Comparison of ENCODE assay signal across 29 mouse cellular contexts in the genomic region with DNA sequence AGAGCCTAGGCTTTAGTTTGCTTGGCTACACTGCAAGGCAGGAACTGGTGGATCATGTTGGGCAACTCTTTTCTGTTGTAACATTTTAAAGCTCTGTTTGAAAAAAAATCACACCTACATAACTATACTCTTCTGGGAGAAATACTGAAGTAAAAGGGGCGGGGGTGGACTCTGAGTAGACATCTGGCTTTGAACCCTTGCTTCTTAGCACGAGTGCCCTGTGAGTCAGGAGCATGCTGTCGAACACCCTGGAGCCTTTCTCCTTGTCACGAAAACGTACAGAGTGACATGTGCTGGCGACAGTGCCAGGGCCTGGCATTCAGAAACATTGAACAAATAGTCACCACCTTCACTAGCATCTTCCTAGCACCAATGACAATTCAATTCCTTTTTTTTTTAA. TPM values are rescaled to one million over a fixed set of nuclear protein-coding genes. Genes with fewer than 3 reads are reported as not detected.
DNase-seq lines count a peak whose midpoint lies in the region; ATAC-seq and TF ChIP-seq lines count a peak whose summit lies in the region.
"Had no signal": no experiment of that assay in that cellular context is flagged by ENCODE, and none has a peak within 500 bp of the region (broad histone marks: within the 10 kb centered on the region; RNA-seq: fewer than 3 reads in every experiment).

No protein-coding gene starts in this region.

- no peak for ATAC-seq in midbrain, embryonic 11.5 days (ENCODE audit: low FRiP score)
- ATAC-seq in midbrain, embryonic 14.5 days (ENCODE audit: low FRiP score, low TSS enrichment), result no peak
- ATAC-seq in megakaryocyte, adult 5-6 weeks (ENCODE audit: poor library complexity, severe bottlenecking), result 0 out of 2 replicates have a peak, but pooled peaks have one; percentile 31
- no peak for ATAC-seq in midbrain, postnatal 0 days (ENCODE audit: low FRiP score)
- ATAC-seq: CD4-positive, CD25-positive, alpha-beta regulatory T cell, adult 4 months; forebrain, embryonic 14.5 days; hindbrain, embryonic 16.5 days; midbrain, embryonic 13.5 days had no signal

- no peak for TF ChIP-seq CTCF in layer of hippocampus, adult 2 months (conservative IDR thresholded peaks at IDR 0.05)
- TF ChIP-seq CTCF in midbrain, postnatal 0 days (IDR thresholded peaks at IDR 0.05), result no peak

- no peaks in the 10 kb centered on the region for H3K9me3 ChIP-seq in midbrain, embryonic 11.5 days (ENCODE audit: control insufficient read depth, low read length)
- no peaks in the 10 kb centered on the region for H3K9me3 ChIP-seq in midbrain, embryonic 14.5 days (ENCODE audit: control insufficient read depth, low read length)
- no peaks in the 10 kb centered on the region for H3K9me3 ChIP-seq in midbrain, postnatal 0 days (ENCODE audit: low read length)
- H3K9me3 ChIP-seq: embryonic facial prominence, embryonic 10.5 days; embryonic facial prominence, embryonic 15.5 days; heart, embryonic 10.5 days; heart, embryonic 15.5 days; kidney, embryonic 15.5 days; liver, embryonic 13.5 days; megakaryocyte, embryonic 14.5 days; midbrain, embryonic 13.5 days; neural tube, embryonic 15.5 days had no signal

- no peak overlapping the region for H3K4me2 ChIP-seq in midbrain, embryonic 11.5 days
- no peak overlapping the region for H3K4me2 ChIP-seq in midbrain, embryonic 14.5 days (ENCODE audit: low read length)
- H3K4me2 ChIP-seq in midbrain, postnatal 0 days (ENCODE audit: low read depth, low read length, poor library complexity, severe bottlenecking), result no peak overlapping the region
- H3K4me2 ChIP-seq: embryonic facial prominence, embryonic 15.5 days; heart, embryonic 15.5 days; kidney, embryonic 15.5 days; liver, embryonic 13.5 days; midbrain, embryonic 13.5 days; neural tube, embryonic 15.5 days had no signal

- no peaks in the 10 kb centered on the region for H3K36me3 ChIP-seq in midbrain, embryonic 11.5 days (ENCODE audit: control insufficient read depth, insufficient read depth, low read length)
- H3K36me3 ChIP-seq in midbrain, embryonic 14.5 days (ENCODE audit: control insufficient read depth, insufficient read depth, low read length), result 0 out of 2 replicates have a peak, but pooled peaks cover 4% of the 10 kb centered on the region
- peaks cover 9% of the 10 kb centered on the region; the same call in 1 of the 2 replicates for H3K36me3 ChIP-seq in midbrain, postnatal 0 days (ENCODE audit: insufficient read depth, low read length)
- H3K36me3 ChIP-seq: liver, embryonic 13.5 days; neural tube, embryonic 15.5 days had no signal

- peak overlapping the region; percentile 59 for H3K27ac ChIP-seq in layer of hippocampus, adult 2 months
- no peak overlapping the region for H3K27ac ChIP-seq in midbrain, embryonic 11.5 days (ENCODE audit: low read depth, low read length)
- H3K27ac ChIP-seq in midbrain, embryonic 14.5 days (replicated peaks; ENCODE audit: low read depth, low read length), result no peak overlapping the region
- H3K27ac ChIP-seq in midbrain, postnatal 0 days (ENCODE audit: low read depth, low read length), result no peak overlapping the region
- H3K27ac ChIP-seq: embryonic facial prominence, embryonic 10.5 days; embryonic facial prominence, embryonic 15.5 days; heart, embryonic 10.5 days; heart, embryonic 15.5 days; kidney, embryonic 15.5 days; liver, embryonic 13.5 days; midbrain, embryonic 13.5 days; neural tube, embryonic 15.5 days had no signal

- no peak overlapping the region for H3K9ac ChIP-seq in midbrain, embryonic 11.5 days (ENCODE audit: low read length)
- no peak overlapping the region for H3K9ac ChIP-seq in midbrain, embryonic 14.5 days (replicated peaks; ENCODE audit: low read length)
- no peak overlapping the region for H3K9ac ChIP-seq in midbrain, postnatal 0 days (replicated peaks; ENCODE audit: low read length, poor library complexity, severe bottlenecking)
- H3K9ac ChIP-seq: embryonic facial prominence, embryonic 15.5 days; heart, embryonic 15.5 days; kidney, embryonic 15.5 days; liver, embryonic 13.5 days; midbrain, embryonic 13.5 days; neural tube, embryonic 15.5 days had no signal

- H3K4me3 ChIP-seq in layer of hippocampus, adult 2 months, result no peak overlapping the region
- no peak overlapping the region for H3K4me3 ChIP-seq in midbrain, embryonic 11.5 days (ENCODE audit: low read depth, low read length)
- H3K4me3 ChIP-seq in midbrain, embryonic 14.5 days (replicated peaks; ENCODE audit: low read depth, low read length), result no peak overlapping the region
- no peak overlapping the region for H3K4me3 ChIP-seq in midbrain, postnatal 0 days (ENCODE audit: low read depth, low read length)
- H3K4me3 ChIP-seq: embryonic facial prominence, embryonic 10.5 days; embryonic facial prominence, embryonic 15.5 days; heart, embryonic 10.5 days; heart, embryonic 15.5 days; kidney, embryonic 15.5 days; liver, embryonic 13.5 days; megakaryocyte, embryonic 14.5 days; midbrain, embryonic 13.5 days; neural tube, embryonic 15.5 days had no signal

- no peaks in the 10 kb centered on the region for H3K4me1 ChIP-seq in midbrain, embryonic 11.5 days (ENCODE audit: control insufficient read depth, insufficient read depth, low read length)
- H3K4me1 ChIP-seq in midbrain, embryonic 14.5 days (ENCODE audit: control insufficient read depth, insufficient read depth, low read length), result no peaks in the 10 kb centered on the region
- H3K4me1 ChIP-seq in midbrain, postnatal 0 days (ENCODE audit: insufficient read depth, low read length), result no peaks in the 10 kb centered on the region
- H3K4me1 ChIP-seq: embryonic facial prominence, embryonic 15.5 days; neural tube, embryonic 15.5 days had no signal

- DNase-seq in layer of hippocampus, adult 2 months (ENCODE audit: low spot score in 2 of 2), result no peak
- no peak for DNase-seq in layer of hippocampus, adult 11-12 months (ENCODE audit: low spot score)
- peak; percentile 51 for DNase-seq in midbrain, embryonic 11.5 days (ENCODE audit: low spot score, missing footprints)
- no peak for DNase-seq in midbrain, embryonic 14.5 days
- peak; percentile 80 for DNase-seq in brain, adult 2 months (ENCODE audit: low read depth, low spot score)
- no peak for DNase-seq in thymus, adult 18-20 months
- no peak for DNase-seq in midbrain, postnatal 0 days (ENCODE audit: low spot score)
- DNase-seq: adrenal gland, postnatal 14 days; cerebellum, adult 2 months; cerebellum, postnatal 14 days; kidney, adult 18-20 months; kidney, postnatal 25 days; liver, embryonic 13.5 days; lung, adult 2 months; lung, postnatal 14 days; retina, postnatal 1 day; thymus, postnatal 25 days had no signal

- WGBS in midbrain, embryonic 11.5 days, result 88% methylated on average over 6 of the region's 6 CpGs
- whole genome bisulfite sequencing in midbrain, embryonic 14.5 days, result 87% methylated on average over 6 of the region's 6 CpGs
- WGBS in midbrain, postnatal 0 days, result 80% methylated on average over 6 of the region's 6 CpGs

- no peaks in the 10 kb centered on the region for H3K27me3 ChIP-seq in midbrain, embryonic 11.5 days (ENCODE audit: control insufficient read depth, insufficient read depth, low read length)
- H3K27me3 ChIP-seq in midbrain, embryonic 14.5 days (ENCODE audit: control insufficient read depth, insufficient read depth, low read length), result no peaks in the 10 kb centered on the region
- no peaks in the 10 kb centered on the region for H3K27me3 ChIP-seq in midbrain, postnatal 0 days (ENCODE audit: insufficient read depth, low read length)
- H3K27me3 ChIP-seq: embryonic facial prominence, embryonic 15.5 days; heart, embryonic 15.5 days; kidney, embryonic 15.5 days; liver, embryonic 13.5 days; megakaryocyte, embryonic 14.5 days; midbrain, embryonic 13.5 days; neural tube, embryonic 15.5 days had no signal

RNA-seq across cellular contexts. Expression of a gene that starts 43.2 kb away (rescaled TPM):
- total RNA-seq in layer of hippocampus, adult 2 months (2021), result 100 to 1,000 TPM; 173 to 184 TPM
- 7.3 and 9.2 TPM in 2 replicates for polyA plus RNA-seq in midbrain, embryonic 11.5 days (2014; fragmentation: Nextera tagmentation; extraction: Ambion mirVana)
- 8.5 and 9.6 TPM in 2 replicates for polyA plus RNA-seq in midbrain, embryonic 14.5 days (2014; fragmentation: Nextera tagmentation; extraction: Ambion mirVana)
- 26.2 and 28.9 TPM in 2 replicates for total RNA-seq in megakaryocyte, adult 5-6 weeks (2015)
- 14.4 and 16.9 TPM in 2 replicates for total RNA-seq in megakaryocyte, adult 5-6 weeks (2017)
- 38.9 and 55.5 TPM in 2 replicates for total RNA-seq in midbrain, postnatal 0 days (2014; rRNA removed)
- 8.3 and 8.7 TPM in 2 replicates for polyA plus RNA-seq in midbrain, postnatal 0 days (2015; fragmentation: Nextera tagmentation; extraction: Ambion mirVana)

Comparison
In these comparisons a context has a peak if more than half of its experiments do, and no peak if none do; other contexts are left out.
1. DNase-seq: peak in midbrain, embryonic 11.5 days (single experiment) and brain, adult 2 months (single experiment); none in layer of hippocampus, adult 2 months (0 of 2), layer of hippocampus, adult 11-12 months (single experiment), midbrain, embryonic 14.5 days (single experiment), thymus, adult 18-20 months (0 of 2) and midbrain, postnatal 0 days (single experiment).